Mouse (Mus musculus) neural tube, embryonic 13.5 days (tissue): ENCODE data around the gene Sar1a. TPM values are rescaled to one million over a fixed set of nuclear protein-coding genes. Genes with fewer than 3 reads are reported as not detected.
A peak's percentile ranks its signal among the peaks of the same experiment; 100 is the strongest.

Experiments
- ATAC-seq: fragments of 200-750 bp; cut with Nextera tagmentation; 2 replicates; pipeline ENCODE4 v1.8.0; 2017; ENCODE audit warnings: low read depth, mild to moderate bottlenecking, moderate TSS enrichment, moderate library complexity
- H3K27ac ChIP-seq: fragments of 300-500 bp; sonication (generic); replicated peaks from 2 replicates; pipeline ENCODE4 v1.5.1; 2015; ENCODE audit warnings: moderate library complexity, mild to moderate bottlenecking, inconsistent platforms
- H3K27me3 ChIP-seq: fragments of 300-500 bp; sonication (generic); 2 replicates; pipeline ENCODE4 v1.6.1; 2015; ENCODE audit warnings: mild to moderate bottlenecking, inconsistent platforms
- H3K36me3 ChIP-seq: fragments of 300-500 bp; sonication (generic); 2 replicates; pipeline ENCODE4 v1.6.1; 2015; ENCODE audit warnings: mild to moderate bottlenecking, inconsistent platforms
- H3K4me1 ChIP-seq: fragments of 300-500 bp; sonication (generic); replicated peaks from 2 replicates; pipeline ENCODE4 v1.6.1; 2015; ENCODE audit warnings: inconsistent platforms
- H3K4me2 ChIP-seq: fragments of 300-500 bp; sonication (generic); 2 replicates; pipeline ENCODE4 v1.6.1; 2015; ENCODE audit warnings: inconsistent platforms, mild to moderate bottlenecking, moderate library complexity
- H3K4me3 ChIP-seq: fragments of 300-500 bp; sonication (generic); 2 replicates; pipeline ENCODE4 v1.5.1; 2015; ENCODE audit warnings: mild to moderate bottlenecking, inconsistent platforms
- H3K9ac ChIP-seq: fragments of 300-500 bp; sonication (generic); 2 replicates; pipeline ENCODE4 v1.6.1; 2015; ENCODE audit warnings: moderate library complexity, mild to moderate bottlenecking, inconsistent platforms
- H3K9me3 ChIP-seq: fragments of 300-500 bp; sonication (generic); 2 replicates; pipeline ENCODE4 v1.6.1; 2016; ENCODE audit warnings: inconsistent platforms
- WGBS: fragments of 180-500 bp; shearing (Covaris S2); methylation state at CpG from one replicate; pipeline ENCODE4 v1.1.7; 2015; 5-methylcytosine and 5-hydroxymethylcytosine counted together
- polyA plus RNA-seq: library from polyadenylated mRNA; unstranded; fragments of >200 nt; fragmentation: Nextera tagmentation; extraction: Ambion mirVana; gene quantifications from 2 replicates; pipeline ENCODE4 v1.2.1, GENCODE M21; 2015

Sar1a gene
- polyA plus RNA-seq, 1 experiment from 2014 or later: 192 TPM

DNA sequence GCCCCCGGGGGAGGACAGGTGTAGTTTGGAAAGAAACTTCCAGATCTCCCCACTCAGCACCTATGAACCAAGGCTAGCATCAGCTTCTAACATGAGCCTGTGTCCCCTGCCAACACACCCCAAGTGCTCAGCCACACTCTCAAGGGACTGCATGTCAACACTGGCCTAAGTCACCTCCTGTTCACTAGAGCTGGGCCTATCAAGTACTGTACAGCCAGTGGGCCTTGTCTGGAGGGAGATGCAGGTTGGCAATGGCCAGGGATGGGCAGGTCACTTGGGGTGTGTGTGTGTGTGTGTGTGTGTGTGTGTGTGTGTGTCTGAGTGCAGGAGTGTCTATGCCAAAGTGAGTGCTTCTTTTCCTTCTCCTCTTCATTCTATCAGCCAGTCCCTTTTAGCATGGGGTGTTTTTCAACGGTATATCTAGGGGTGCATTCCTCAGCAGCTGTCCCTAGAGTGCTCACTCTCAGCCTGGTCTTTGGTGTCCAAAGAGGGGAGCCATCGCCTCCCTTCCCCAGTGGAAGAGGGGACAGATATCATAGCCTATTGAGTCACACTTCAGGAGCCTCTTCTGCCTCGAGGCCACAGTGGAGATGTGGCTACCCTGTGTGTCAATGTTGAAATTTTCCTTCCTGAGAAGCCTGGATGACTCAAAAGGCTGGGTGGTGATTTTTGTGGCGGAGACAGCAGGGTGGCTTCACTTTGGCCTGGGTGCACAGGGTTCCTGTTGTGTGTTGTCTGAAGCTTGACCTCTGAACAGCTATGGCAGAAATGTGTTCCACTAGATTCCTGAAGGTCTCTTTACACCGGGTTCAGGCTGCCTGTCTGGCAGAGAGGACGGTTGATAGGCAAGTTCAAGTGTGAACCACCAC, 36.1 kb downstream of the Sar1a start:
- peak overlapping the region; percentile 51 for H3K4me3 ChIP-seq
- peak overlapping the region; percentile 84 for H3K4me2 ChIP-seq
- WGBS: 73% methylated on average over 7 of the region's 7 CpGs
- peaks cover 19% of the 10 kb centered on the region; the same call in 1 of the 2 replicates for H3K27me3 ChIP-seq
- no peaks in the 10 kb centered on the region for H3K9me3 ChIP-seq
- ATAC-seq: no peak
- peaks cover 11% of the 10 kb centered on the region for H3K4me1 ChIP-seq
- H3K27ac ChIP-seq: no peak overlapping the region
- no peak overlapping the region for H3K9ac ChIP-seq
- no peaks in the 10 kb centered on the region for H3K36me3 ChIP-seq

DNA sequence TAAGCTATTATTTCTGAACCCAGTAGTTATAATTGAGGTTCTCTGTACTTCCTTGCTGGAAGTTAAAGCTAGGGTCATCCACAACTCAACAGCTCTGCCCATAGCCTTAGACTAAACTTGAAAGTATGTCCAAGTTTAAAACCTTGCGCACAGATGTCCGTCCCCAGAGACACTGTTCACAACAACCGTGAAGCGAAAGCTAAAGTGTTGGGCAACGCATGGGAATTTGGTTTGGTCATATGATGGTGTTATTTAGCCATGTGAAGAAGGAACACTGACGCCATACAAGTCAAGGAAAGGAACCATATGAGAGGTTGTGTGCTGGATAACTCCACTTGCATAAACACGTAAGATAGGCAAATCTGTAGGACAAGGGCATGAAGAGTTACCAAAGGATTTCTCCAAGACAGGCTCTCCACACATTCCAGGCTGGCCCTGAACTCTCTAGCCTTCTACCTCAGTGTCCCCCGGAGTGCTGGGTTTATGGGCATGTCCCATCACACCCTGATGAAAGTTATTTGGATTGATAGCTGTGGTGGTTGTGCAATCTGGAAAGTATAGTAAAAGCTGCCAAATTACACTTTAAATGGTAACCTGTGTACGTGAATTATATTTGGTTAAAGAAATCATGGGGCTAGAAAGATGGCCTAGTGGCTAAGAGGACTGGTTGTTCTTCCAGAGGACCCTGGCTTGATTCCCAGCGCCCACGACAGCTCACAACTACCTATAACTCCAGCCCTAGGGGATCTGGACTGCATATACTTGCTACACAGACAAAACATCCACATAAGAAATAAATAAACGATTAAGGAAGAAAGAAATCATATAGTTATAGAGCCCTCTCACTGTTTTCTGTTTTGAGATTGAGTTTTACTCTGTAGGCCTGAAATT, 37.6 kb downstream of the Sar1a start:
- no peak for ATAC-seq
- Histone ChIP-seq H3K9ac (no peak overlapping the region), H3K27ac (no peak overlapping the region), H3K9me3 (no peaks in the 10 kb centered on the region), H3K36me3 (no peaks in the 10 kb centered on the region), H3K27me3 (peaks cover 19% of the 10 kb centered on the region; the same call in 1 of the 2 replicates), H3K4me2 (no peak overlapping the region), H3K4me3 (no peak overlapping the region), H3K4me1 (peaks cover 11% of the 10 kb centered on the region)
- 91% methylated on average over 12 of the region's 12 CpGs for WGBS

DNA sequence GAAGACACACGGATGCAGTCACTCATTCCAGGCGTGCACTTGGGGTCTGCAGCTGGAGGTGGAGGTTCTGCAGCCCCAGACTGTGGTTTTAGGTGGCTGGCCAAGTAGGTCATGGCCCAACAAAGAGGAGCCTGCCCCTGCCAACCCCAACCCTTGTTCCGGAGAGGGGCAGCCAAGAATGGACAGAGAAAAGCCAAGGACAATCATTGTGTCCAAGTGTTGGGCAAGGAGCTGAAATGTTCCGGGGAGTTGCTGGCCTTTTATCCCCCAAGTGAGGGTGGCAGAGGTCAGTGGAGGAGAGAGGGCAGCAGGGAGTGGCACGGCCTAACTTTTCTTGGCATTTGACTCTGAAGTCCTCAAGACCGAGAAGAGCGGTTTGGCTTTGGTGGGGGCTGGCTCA, 40.2 kb downstream of the Sar1a start:
- H3K4me3 ChIP-seq: no peak overlapping the region
- H3K9me3 ChIP-seq: no peaks in the 10 kb centered on the region
- H3K9ac ChIP-seq: no peak overlapping the region
- ATAC-seq: no peak
- H3K36me3 ChIP-seq: no peaks in the 10 kb centered on the region
- peaks cover 7% of the 10 kb centered on the region for H3K4me1 ChIP-seq
- H3K4me2 ChIP-seq: no peak overlapping the region
- WGBS: 89% methylated on average over 7 of the region's 7 CpGs
- no peak overlapping the region for H3K27ac ChIP-seq
- 0 out of 2 replicates have a peak, but pooled peaks cover 8% of the 10 kb centered on the region for H3K27me3 ChIP-seq

DNA sequence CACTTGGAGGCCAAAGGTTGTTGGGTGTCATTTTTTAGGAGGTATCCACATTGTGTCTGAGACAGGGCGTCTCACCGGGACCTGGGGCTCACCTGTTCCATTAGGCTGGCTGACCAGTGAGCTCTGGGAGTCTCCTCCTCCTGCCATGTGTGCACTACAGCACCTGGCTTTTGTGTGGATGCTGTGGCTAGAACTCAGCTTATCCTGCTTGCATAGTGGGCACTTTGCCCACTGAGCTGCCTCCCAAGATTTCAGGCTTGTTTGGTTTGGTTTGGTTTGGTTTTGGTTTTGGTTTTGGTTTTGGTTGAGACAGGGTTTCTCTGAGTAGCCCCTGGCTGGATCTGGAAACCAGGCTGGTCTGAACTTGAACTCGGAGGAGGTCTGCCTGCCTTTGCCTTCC, 42.1 kb downstream of the Sar1a start:
- 74% methylated on average over 3 of the region's 3 CpGs for WGBS
- no peak overlapping the region for H3K4me2 ChIP-seq
- no peaks in the 10 kb centered on the region for H3K27me3 ChIP-seq
- H3K4me1 ChIP-seq: no peaks in the 10 kb centered on the region
- H3K4me3 ChIP-seq: no peak overlapping the region
- no peak for ATAC-seq
- no peak overlapping the region for H3K9ac ChIP-seq
- no peak overlapping the region for H3K27ac ChIP-seq
- no peaks in the 10 kb centered on the region for H3K36me3 ChIP-seq
- no peaks in the 10 kb centered on the region for H3K9me3 ChIP-seq

DNA sequence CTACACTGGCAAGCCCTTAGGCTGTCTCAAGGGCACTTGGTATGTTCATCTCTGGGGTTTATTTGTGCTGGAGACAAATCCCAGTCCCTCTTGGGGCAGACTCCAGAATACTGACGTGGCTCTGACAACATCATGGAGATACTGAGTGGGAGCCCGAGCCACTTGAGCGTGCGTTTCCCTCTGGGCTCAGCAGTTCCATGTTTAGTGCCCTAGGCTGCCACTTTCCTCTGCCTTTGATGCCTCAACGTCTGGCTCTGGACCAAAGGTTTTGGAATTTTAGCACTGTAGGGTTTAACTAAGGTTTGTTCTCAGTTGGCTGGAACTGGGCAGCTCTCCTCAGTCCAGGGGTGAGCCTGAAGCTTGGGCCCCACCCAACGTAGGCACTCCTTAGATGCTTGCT, 43.2 kb downstream of the Sar1a start:
- Histone ChIP-seq H3K27me3 (no peaks in the 10 kb centered on the region), H3K4me2 (no peak overlapping the region), H3K4me1 (no peaks in the 10 kb centered on the region), H3K4me3 (no peak overlapping the region), H3K9ac (no peak overlapping the region), H3K36me3 (no peaks in the 10 kb centered on the region), H3K27ac (no peak overlapping the region), H3K9me3 (no peaks in the 10 kb centered on the region)
- 70% methylated on average over 6 of the region's 6 CpGs for WGBS
- ATAC-seq: no peak

DNA sequence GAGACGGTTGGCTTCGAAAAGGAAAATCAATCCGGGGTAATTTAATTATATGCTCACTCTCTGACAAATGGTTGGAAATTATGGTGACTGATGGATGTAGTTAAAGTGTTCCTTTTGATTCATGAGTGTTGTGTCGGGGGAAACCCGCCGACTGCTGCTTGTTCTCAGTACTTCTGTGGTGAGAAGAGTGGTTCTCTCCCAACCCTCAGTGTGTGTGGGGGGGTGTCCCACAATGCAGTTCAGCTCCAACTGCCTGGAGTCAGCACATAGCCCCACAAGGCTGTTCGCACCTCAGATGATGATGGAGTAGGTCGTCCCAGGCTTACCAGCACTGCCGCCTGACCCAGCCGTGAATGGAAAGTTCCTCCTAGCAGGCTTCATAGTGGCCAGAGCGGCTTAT, 49.1 kb downstream of the Sar1a start:
- no peak overlapping the region for H3K27ac ChIP-seq
- no peaks in the 10 kb centered on the region for H3K27me3 ChIP-seq
- H3K36me3 ChIP-seq: 0 out of 2 replicates have a peak, but pooled peaks cover 5% of the 10 kb centered on the region
- no peak overlapping the region for H3K9ac ChIP-seq
- H3K9me3 ChIP-seq: no peaks in the 10 kb centered on the region
- ATAC-seq: peak; percentile 33; the same call in 1 of the 2 replicates
- WGBS: 54% methylated on average over 11 of the region's 11 CpGs
- H3K4me3 ChIP-seq: no peak overlapping the region
- no peaks in the 10 kb centered on the region for H3K4me1 ChIP-seq
- H3K4me2 ChIP-seq: no peak overlapping the region

DNA sequence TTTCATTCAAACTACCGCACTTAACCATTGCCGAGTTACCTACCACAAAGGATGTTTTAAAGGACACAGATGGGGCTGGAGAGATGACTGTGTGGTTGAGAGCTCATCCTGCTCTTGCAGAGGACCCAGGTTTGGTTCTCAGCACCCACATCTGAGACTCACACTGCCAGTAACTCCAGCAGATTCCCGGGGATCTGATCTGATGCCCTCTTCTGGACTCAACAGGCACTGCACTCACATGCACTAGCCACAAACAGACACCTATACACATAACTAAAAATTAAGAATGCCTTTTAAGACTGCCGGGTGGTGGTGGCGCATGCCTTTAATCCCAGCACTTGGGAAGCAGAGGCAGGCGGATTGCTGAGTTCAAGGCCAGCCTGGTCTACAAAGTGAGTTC, 50.1 kb downstream of the Sar1a start:
- Histone ChIP-seq H3K4me3 (no peak overlapping the region), H3K4me2 (no peak overlapping the region), H3K27me3 (no peaks in the 10 kb centered on the region), H3K9ac (no peak overlapping the region), H3K36me3 (0 out of 2 replicates have a peak, but pooled peaks cover 5% of the 10 kb centered on the region), H3K4me1 (no peaks in the 10 kb centered on the region), H3K27ac (no peak overlapping the region), H3K9me3 (no peaks in the 10 kb centered on the region)
- ATAC-seq: no peak
- 91% methylated on average over 6 of the region's 6 CpGs for WGBS

DNA sequence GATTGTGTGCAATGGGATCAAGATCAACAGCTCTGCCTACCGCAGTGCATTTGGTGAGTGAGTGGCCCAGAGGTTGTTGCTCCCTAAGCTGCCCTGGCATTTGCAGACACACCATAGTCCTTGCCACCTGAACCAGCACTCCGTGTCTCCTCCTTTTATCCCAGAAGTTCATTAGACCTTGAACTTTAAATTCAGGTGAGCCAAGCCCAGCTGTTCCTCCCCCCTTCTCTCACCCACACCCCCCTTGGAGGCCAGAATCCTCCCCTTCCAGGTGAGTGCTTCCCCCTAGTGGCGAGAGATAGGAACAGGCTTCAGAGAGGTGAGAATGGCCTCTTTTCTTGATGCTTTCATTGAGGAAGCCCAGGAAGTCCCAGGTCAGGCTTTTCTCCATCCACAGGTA, 54.3 kb downstream of the Sar1a start:
- H3K4me2 ChIP-seq: no peak overlapping the region
- no peak overlapping the region for H3K27ac ChIP-seq
- H3K9ac ChIP-seq: no peak overlapping the region
- 45% methylated on average over 3 of the region's 3 CpGs for WGBS
- peaks cover 27% of the 10 kb centered on the region for H3K36me3 ChIP-seq
- no peak; the same call in 1 of the 2 replicates for ATAC-seq
- no peak overlapping the region for H3K4me3 ChIP-seq
- no peaks in the 10 kb centered on the region for H3K27me3 ChIP-seq
- H3K9me3 ChIP-seq: no peaks in the 10 kb centered on the region
- H3K4me1 ChIP-seq: no peaks in the 10 kb centered on the region

DNA sequence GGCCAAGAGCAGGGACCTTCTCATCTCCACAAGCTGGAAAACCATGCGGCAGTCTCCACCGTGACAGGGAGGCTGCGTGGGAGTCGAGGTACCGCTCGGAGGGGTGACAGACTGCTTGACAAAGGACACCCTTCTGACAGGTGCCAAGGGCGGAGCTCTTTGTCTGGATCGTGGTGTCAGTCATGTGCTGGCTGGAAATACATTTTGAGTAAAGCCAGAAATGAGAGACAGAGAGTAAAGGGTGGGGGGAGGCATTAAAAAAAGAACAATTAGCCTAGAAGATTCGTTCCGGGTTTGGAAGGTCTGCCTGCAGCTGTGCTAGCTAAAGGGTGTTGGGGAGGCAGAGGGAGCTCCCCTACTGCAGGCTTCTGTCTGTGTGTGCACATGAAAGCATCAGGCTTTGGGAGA, 56.6 kb downstream of the Sar1a start:
- ATAC-seq: no peak
- Histone ChIP-seq H3K27me3 (no peaks in the 10 kb centered on the region), H3K27ac (peak overlapping the region; percentile 23; the same call in 1 of the 2 replicates), H3K9me3 (no peaks in the 10 kb centered on the region), H3K4me1 (no peaks in the 10 kb centered on the region), H3K36me3 (peaks cover 45% of the 10 kb centered on the region), H3K9ac (no peak overlapping the region), H3K4me3 (no peak overlapping the region), H3K4me2 (no peak overlapping the region)
- 75% methylated on average over 10 of the region's 10 CpGs for WGBS

DNA sequence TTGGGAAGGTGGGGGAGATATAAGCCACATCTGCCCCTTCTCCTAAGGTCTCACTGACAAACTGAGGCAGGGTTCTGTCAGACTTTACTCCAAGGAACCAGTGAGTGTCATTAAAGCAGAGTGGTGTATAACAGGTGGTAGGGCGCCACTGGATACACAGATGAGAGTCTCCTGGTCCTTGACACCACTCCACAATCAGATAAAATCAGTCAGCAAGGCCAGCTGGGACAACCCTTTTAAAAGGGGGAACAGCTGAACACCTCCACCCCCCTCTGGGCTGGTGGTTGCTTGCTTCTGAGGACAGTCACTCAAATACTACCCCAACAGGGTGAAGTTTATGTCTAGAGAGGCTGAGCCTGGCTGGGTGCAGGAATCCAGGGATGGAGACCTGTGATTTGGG, 57.4 kb downstream of the Sar1a start:
- no peak overlapping the region for H3K4me3 ChIP-seq
- 100% methylated on average over 1 of the region's 1 CpGs for WGBS
- ATAC-seq: no peak
- H3K4me2 ChIP-seq: no peak overlapping the region
- no peaks in the 10 kb centered on the region for H3K27me3 ChIP-seq
- H3K36me3 ChIP-seq: peaks cover 54% of the 10 kb centered on the region
- H3K27ac ChIP-seq: no peak overlapping the region
- no peaks in the 10 kb centered on the region for H3K4me1 ChIP-seq
- no peak overlapping the region for H3K9ac ChIP-seq
- H3K9me3 ChIP-seq: no peaks in the 10 kb centered on the region

DNA sequence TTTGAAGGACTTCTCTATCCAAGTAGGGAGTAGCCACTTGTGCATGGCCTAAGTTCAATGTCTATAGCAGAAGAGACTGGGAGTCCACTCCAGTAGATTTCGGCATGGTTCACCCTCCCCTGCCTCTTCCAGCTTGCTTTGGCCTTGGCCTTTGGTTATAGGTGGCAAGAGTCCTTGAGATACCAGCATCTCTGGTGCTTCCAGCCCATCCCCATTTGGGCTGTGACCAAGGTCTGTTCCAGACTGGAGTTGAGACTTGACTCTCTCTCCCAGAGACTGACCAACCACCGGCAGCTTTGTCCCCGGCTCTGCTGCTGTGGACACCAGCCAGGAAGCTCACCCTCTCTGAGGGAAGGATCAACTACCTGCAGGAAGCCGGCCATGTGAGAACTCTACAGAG, 58.0 kb downstream of the Sar1a start:
- no peaks in the 10 kb centered on the region for H3K9me3 ChIP-seq
- no peaks in the 10 kb centered on the region for H3K4me1 ChIP-seq
- WGBS: 94% methylated on average over 4 of the region's 4 CpGs
- peaks cover 60% of the 10 kb centered on the region for H3K36me3 ChIP-seq
- no peak overlapping the region for H3K4me2 ChIP-seq
- no peak overlapping the region for H3K27ac ChIP-seq
- no peak for ATAC-seq
- H3K4me3 ChIP-seq: no peak overlapping the region
- H3K9ac ChIP-seq: no peak overlapping the region
- H3K27me3 ChIP-seq: no peaks in the 10 kb centered on the region

DNA sequence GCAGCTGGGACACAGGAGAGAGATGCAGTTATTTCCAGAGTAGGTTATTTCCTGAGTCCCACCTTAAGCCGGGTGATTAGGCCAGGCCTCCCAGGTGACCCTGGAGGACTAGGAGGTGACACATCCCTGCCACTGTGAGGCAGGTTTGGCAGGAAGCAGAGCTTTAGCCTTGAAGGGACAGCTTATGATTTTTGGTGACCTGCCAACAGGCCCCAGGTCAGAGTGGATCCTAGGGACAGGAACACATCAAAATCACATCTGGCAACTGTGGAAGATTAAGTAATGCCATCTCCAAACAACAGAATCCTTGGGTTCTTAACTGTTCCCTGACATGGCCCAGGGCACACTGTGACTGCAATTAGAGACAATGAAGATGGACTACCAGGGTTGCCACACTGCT, 61.2 kb downstream of the Sar1a start:
- Histone ChIP-seq H3K9me3 (peaks cover 4% of the 10 kb centered on the region; the same call in 1 of the 2 replicates), H3K4me1 (no peaks in the 10 kb centered on the region), H3K9ac (no peak overlapping the region), H3K27ac (no peak overlapping the region), H3K4me2 (no peak overlapping the region), H3K36me3 (peaks cover 91% of the 10 kb centered on the region), H3K27me3 (no peaks in the 10 kb centered on the region), H3K4me3 (no peak overlapping the region)
- ATAC-seq: no peak
- WGBS: 90% methylated on average over 1 of the region's 1 CpGs
